Mouse (Mus musculus) MN1 (cell line): ENCODE measurements around the gene Paf1.
"Not testable (repeated sequence)": the region's sequence is repeated elsewhere in the genome, so short reads cannot be mapped to it uniquely, and the experiment has no call there.

ENCODE experiments used
- DNase-seq: peaks from one replicate; pipeline ENCODE4 v3.0.0-alpha.2; 2016; ENCODE audit warnings: low spot score

The Paf1 gene

GRCm38 (mm10) chr7:28384162-28384561 is 8.6 kb upstream of the Paf1 start:
- no peak for DNase-seq

- no peak for DNase-seq
Measured at GRCm38 (mm10) chr7:28385196-28385595, 7.6 kb upstream of the Paf1 start.

- DNase-seq, result no peak
Measured at GRCm38 (mm10) chr7:28386007-28386406, 6.7 kb upstream of the Paf1 start.

GRCm38 (mm10) chr7:28386462-28386861 is 6.3 kb upstream of the Paf1 start:
- DNase-seq, result peak; percentile 84

GRCm38 (mm10) chr7:28386877-28387276 is 5.9 kb upstream of the Paf1 start:
- DNase-seq, result not testable (repeated sequence)

GRCm38 (mm10) chr7:28387384-28387783 is 5.4 kb upstream of the Paf1 start:
- DNase-seq, result not testable (repeated sequence)

GRCm38 (mm10) chr7:28390331-28390730 is 2.4 kb upstream of the Paf1 start:
- DNase-seq, result no peak

GRCm38 (mm10) chr7:28393272-28393951 is 661 bp downstream of the Paf1 start:
- peak; percentile 59 for DNase-seq

- DNase-seq, result no peak
Measured at GRCm38 (mm10) chr7:28395425-28395824, 2.7 kb downstream of the Paf1 start.

GRCm38 (mm10) chr7:28398000-28398399 is 5.2 kb downstream of the Paf1 start:
- DNase-seq, result peak; percentile 59

- no peak for DNase-seq
Measured at GRCm38 (mm10) chr7:28398696-28399340, 6.1 kb downstream of the Paf1 start.

GRCm38 (mm10) chr7:28401030-28401429 is 8.3 kb downstream of the Paf1 start:
- no peak for DNase-seq

- DNase-seq, result no peak
Measured at GRCm38 (mm10) chr7:28401942-28402341, 9.2 kb downstream of the Paf1 start.

GRCm38 (mm10) chr7:28410841-28411475 is 18.2 kb downstream of the Paf1 start:
- no peak for DNase-seq

- DNase-seq, result no peak
Measured at GRCm38 (mm10) chr7:28412826-28413225, 20.1 kb downstream of the Paf1 start.

- DNase-seq, result no peak
Measured at GRCm38 (mm10) chr7:28417368-28417767, 24.6 kb downstream of the Paf1 start.

GRCm38 (mm10) chr7:28418096-28418670 is 25.4 kb downstream of the Paf1 start:
- DNase-seq, result peak; percentile 24

GRCm38 (mm10) chr7:28419416-28419815 is 26.7 kb downstream of the Paf1 start:
- no peak for DNase-seq

GRCm38 (mm10) chr7:28423018-28423417 is 30.3 kb downstream of the Paf1 start:
- no peak for DNase-seq

- DNase-seq, result no peak
Measured at GRCm38 (mm10) chr7:28427738-28428137, 35.0 kb downstream of the Paf1 start.

GRCm38 (mm10) chr7:28430512-28430911 is 37.8 kb downstream of the Paf1 start:
- DNase-seq, result no peak

GRCm38 (mm10) chr7:28432252-28432651 is 39.5 kb downstream of the Paf1 start:
- no peak for DNase-seq
